Mouse (Mus musculus): ENCODE data around the gene Fkrp. TPM values are rescaled to one million over a fixed set of nuclear protein-coding genes. Genes with fewer than 3 reads are reported as not detected.

The Fkrp gene
- polyA plus RNA-seq, 1 experiment from 2014 or later, result 28.3 TPM

- H3K9me3 ChIP-seq (ENCODE audit: control insufficient read depth, low read length), result no peaks in the 10 kb centered on the region
- no peak overlapping the region; the same call in 1 of the 2 replicates for H3K27ac ChIP-seq (ENCODE audit: low read depth)
- H3K4me1 ChIP-seq (replicated peaks; ENCODE audit: control insufficient read depth, insufficient read depth, low read length), result peaks cover 9% of the 10 kb centered on the region
- no peaks in the 10 kb centered on the region for H3K27me3 ChIP-seq (replicated peaks; ENCODE audit: control insufficient read depth, insufficient read depth, low read length)
- DNase-seq (ENCODE audit: low spot score), result no peak
- no peak overlapping the region for H3K9ac ChIP-seq (ENCODE audit: low read length)
- 15% methylated on average over 5 of the region's 5 CpGs for WGBS
- no peak overlapping the region for H3K4me2 ChIP-seq (ENCODE audit: low read length)
- peak; percentile 59 for ATAC-seq (replicated peaks; ENCODE audit: low FRiP score, low TSS enrichment, low read depth)
- H3K36me3 ChIP-seq (ENCODE audit: control insufficient read depth, insufficient read depth, low read length), result peaks cover 20% of the 10 kb centered on the region
- H3K4me3 ChIP-seq (ENCODE audit: low read depth, low read length), result no peak overlapping the region
Observed at GRCm38 (mm10) chr7:16792316-16792715, 24.2 kb downstream of the Fkrp start.

- no peak for ATAC-seq (replicated peaks; ENCODE audit: low FRiP score, low TSS enrichment, low read depth)
- WGBS, result 79% methylated on average over 8 of the region's 8 CpGs
Observed at GRCm38 (mm10) chr7:16785541-16786083, 30.9 kb downstream of the Fkrp start.

GRCm38 (mm10) chr7:16784498-16784976, 32.0 kb downstream of the Fkrp start:
- 82% methylated on average over 10 of the region's 10 CpGs for WGBS
- no peak overlapping the region for H3K4me3 ChIP-seq (ENCODE audit: low read depth, low read length)
- H3K27ac ChIP-seq (ENCODE audit: low read depth), result no peak overlapping the region
- DNase-seq (ENCODE audit: low spot score), result no peak
- no peaks in the 10 kb centered on the region for H3K27me3 ChIP-seq (replicated peaks; ENCODE audit: control insufficient read depth, insufficient read depth, low read length)
- H3K4me2 ChIP-seq (ENCODE audit: low read length), result peak overlapping the region; percentile 97; the same call in 1 of the 2 replicates
- peaks cover 11% of the 10 kb centered on the region for H3K4me1 ChIP-seq (replicated peaks; ENCODE audit: control insufficient read depth, insufficient read depth, low read length)
- no peak overlapping the region for H3K9ac ChIP-seq (ENCODE audit: low read length)
- no peak for ATAC-seq (replicated peaks; ENCODE audit: low FRiP score, low TSS enrichment, low read depth)
- H3K36me3 ChIP-seq (ENCODE audit: control insufficient read depth, insufficient read depth, low read length), result no peaks in the 10 kb centered on the region
- H3K9me3 ChIP-seq (ENCODE audit: control insufficient read depth, low read length), result no peaks in the 10 kb centered on the region

More at GRCm38 (mm10) chr7:16785541-16786083, 30.9 kb downstream of the Fkrp start:
- DNase-seq (ENCODE audit: low spot score), result no peak
- H3K36me3 ChIP-seq (ENCODE audit: control insufficient read depth, insufficient read depth, low read length), result no peaks in the 10 kb centered on the region
- no peaks in the 10 kb centered on the region for H3K27me3 ChIP-seq (replicated peaks; ENCODE audit: control insufficient read depth, insufficient read depth, low read length)
- H3K27ac ChIP-seq (ENCODE audit: low read depth), result no peak overlapping the region
- no peaks in the 10 kb centered on the region for H3K9me3 ChIP-seq (ENCODE audit: control insufficient read depth, low read length)
- H3K4me3 ChIP-seq (ENCODE audit: low read depth, low read length), result no peak overlapping the region
- peaks cover 11% of the 10 kb centered on the region for H3K4me1 ChIP-seq (replicated peaks; ENCODE audit: control insufficient read depth, insufficient read depth, low read length)
- no peak overlapping the region for H3K9ac ChIP-seq (ENCODE audit: low read length)
- no peak overlapping the region for H3K4me2 ChIP-seq (ENCODE audit: low read length)

- Histone ChIP-seq H3K9me3 (ENCODE audit: control insufficient read depth, low read length) (no peaks in the 10 kb centered on the region), H3K27ac (ENCODE audit: low read depth) (no peak overlapping the region), H3K36me3 (ENCODE audit: control insufficient read depth, insufficient read depth, low read length) (no peaks in the 10 kb centered on the region), H3K4me3 (ENCODE audit: low read depth, low read length) (peak overlapping the region; percentile 63), H3K4me1 (replicated peaks; ENCODE audit: control insufficient read depth, insufficient read depth, low read length) (peaks cover 11% of the 10 kb centered on the region), H3K4me2 (ENCODE audit: low read length) (peak overlapping the region; percentile 97), H3K27me3 (replicated peaks; ENCODE audit: control insufficient read depth, insufficient read depth, low read length) (no peaks in the 10 kb centered on the region), H3K9ac (ENCODE audit: low read length) (no peak overlapping the region)
- WGBS, result 52% methylated on average over 17 of the region's 17 CpGs
- no peak for DNase-seq (ENCODE audit: low spot score)
- ATAC-seq (replicated peaks; ENCODE audit: low FRiP score, low TSS enrichment, low read depth), result no peak
Observed at GRCm38 (mm10) chr7:16783758-16784415, 32.6 kb downstream of the Fkrp start.

- H3K4me2 ChIP-seq (ENCODE audit: low read length), result peak overlapping the region; percentile 97
- H3K4me1 ChIP-seq (replicated peaks; ENCODE audit: control insufficient read depth, insufficient read depth, low read length), result peaks cover 11% of the 10 kb centered on the region
- no peaks in the 10 kb centered on the region for H3K9me3 ChIP-seq (ENCODE audit: control insufficient read depth, low read length)
- WGBS, result 27% methylated on average over 10 of the region's 10 CpGs
- peak overlapping the region; percentile 63 for H3K4me3 ChIP-seq (ENCODE audit: low read depth, low read length)
- DNase-seq (ENCODE audit: low spot score) (no peak), ATAC-seq (replicated peaks; ENCODE audit: low FRiP score, low TSS enrichment, low read depth) (no peak)
- no peak overlapping the region for H3K9ac ChIP-seq (ENCODE audit: low read length)
- no peaks in the 10 kb centered on the region for H3K36me3 ChIP-seq (ENCODE audit: control insufficient read depth, insufficient read depth, low read length)
- no peaks in the 10 kb centered on the region for H3K27me3 ChIP-seq (replicated peaks; ENCODE audit: control insufficient read depth, insufficient read depth, low read length)
- H3K27ac ChIP-seq (ENCODE audit: low read depth), result no peak overlapping the region
Observed at GRCm38 (mm10) chr7:16783224-16783688, 33.3 kb downstream of the Fkrp start.

GRCm38 (mm10) chr7:16782555-16783125, 33.9 kb downstream of the Fkrp start:
- Histone ChIP-seq H3K27ac (ENCODE audit: low read depth) (no peak overlapping the region), H3K4me1 (replicated peaks; ENCODE audit: control insufficient read depth, insufficient read depth, low read length) (peaks cover 11% of the 10 kb centered on the region), H3K4me3 (ENCODE audit: low read depth, low read length) (peak overlapping the region; percentile 63), H3K4me2 (ENCODE audit: low read length) (peak overlapping the region; percentile 97), H3K9ac (ENCODE audit: low read length) (peak overlapping the region; percentile 62), H3K27me3 (replicated peaks; ENCODE audit: control insufficient read depth, insufficient read depth, low read length) (no peaks in the 10 kb centered on the region), H3K9me3 (ENCODE audit: control insufficient read depth, low read length) (no peaks in the 10 kb centered on the region), H3K36me3 (ENCODE audit: control insufficient read depth, insufficient read depth, low read length) (no peaks in the 10 kb centered on the region)
- ATAC-seq (replicated peaks; ENCODE audit: low FRiP score, low TSS enrichment, low read depth) (no peak), DNase-seq (ENCODE audit: low spot score) (no peak)
- WGBS, result 9% methylated on average over 11 of the region's 11 CpGs

- ATAC-seq (replicated peaks; ENCODE audit: low FRiP score, low TSS enrichment, low read depth), result peak; percentile 10; the same call in 1 of the 2 replicates
- Histone ChIP-seq H3K4me1 (replicated peaks; ENCODE audit: control insufficient read depth, insufficient read depth, low read length) (peaks cover 11% of the 10 kb centered on the region), H3K36me3 (ENCODE audit: control insufficient read depth, insufficient read depth, low read length) (no peaks in the 10 kb centered on the region), H3K4me3 (ENCODE audit: low read depth, low read length) (peak overlapping the region; percentile 63), H3K4me2 (ENCODE audit: low read length) (peak overlapping the region; percentile 97), H3K27ac (ENCODE audit: low read depth) (peak overlapping the region; percentile 44), H3K27me3 (replicated peaks; ENCODE audit: control insufficient read depth, insufficient read depth, low read length) (no peaks in the 10 kb centered on the region), H3K9me3 (ENCODE audit: control insufficient read depth, low read length) (no peaks in the 10 kb centered on the region), H3K9ac (ENCODE audit: low read length) (peak overlapping the region; percentile 62)
- under 1% methylated on average over 60 of the region's 60 CpGs for WGBS
- peak; percentile 67 for DNase-seq (ENCODE audit: low spot score)
Observed at GRCm38 (mm10) chr7:16781816-16782554, 34.5 kb downstream of the Fkrp start.

- peak overlapping the region; percentile 44 for H3K27ac ChIP-seq (ENCODE audit: low read depth)
Observed at GRCm38 (mm10) chr7:16781555-16781815, 35.0 kb downstream of the Fkrp start.

More at GRCm38 (mm10) chr7:16781555-16781815, 35.0 kb downstream of the Fkrp start:
- DNase-seq (ENCODE audit: low spot score), result no peak
- peak; percentile 14 for ATAC-seq (replicated peaks; ENCODE audit: low FRiP score, low TSS enrichment, low read depth)
- 1% methylated on average over 10 of the region's 10 CpGs for WGBS
- no peaks in the 10 kb centered on the region for H3K27me3 ChIP-seq (replicated peaks; ENCODE audit: control insufficient read depth, insufficient read depth, low read length)
- H3K4me2 ChIP-seq (ENCODE audit: low read length), result peak overlapping the region; percentile 97
- H3K9ac ChIP-seq (ENCODE audit: low read length), result peak overlapping the region; percentile 62
- no peaks in the 10 kb centered on the region for H3K9me3 ChIP-seq (ENCODE audit: control insufficient read depth, low read length)
- peak overlapping the region; percentile 63 for H3K4me3 ChIP-seq (ENCODE audit: low read depth, low read length)
- H3K4me1 ChIP-seq (replicated peaks; ENCODE audit: control insufficient read depth, insufficient read depth, low read length), result peaks cover 11% of the 10 kb centered on the region
- H3K36me3 ChIP-seq (ENCODE audit: control insufficient read depth, insufficient read depth, low read length), result no peaks in the 10 kb centered on the region

Data from intestine, embryonic 14.5 days (tissue).